Mouse (Mus musculus) myocyte (in vitro differentiated cells): ENCODE measurements around the gene Zfp976. TPM values are rescaled to one million over a fixed set of nuclear protein-coding genes. Genes with fewer than 3 reads are reported as not detected.

ENCODE experiments used
- H3K27me3 ChIP-seq: one replicate; pipeline ENCODE4 v1.6.1; 2011; ENCODE audit not compliant: control insufficient read depth, insufficient read depth, insufficient read length
- H3K36me3 ChIP-seq: one replicate; pipeline ENCODE4 v1.6.1; 2011; ENCODE audit not compliant: control insufficient read depth, insufficient read depth
- H3K4me2 ChIP-seq: one replicate; pipeline ENCODE4 v1.6.1; 2011; ENCODE audit warnings: low read depth, control low read depth
- H3K4me3 ChIP-seq: one replicate; pipeline ENCODE4 v1.5.1; 2011; ENCODE audit warnings: mild to moderate bottlenecking, control low read depth, moderate library complexity
- H3K79me2 ChIP-seq: one replicate; pipeline ENCODE4 v1.6.1; 2011; ENCODE audit not compliant: control insufficient read depth, insufficient read depth
- H3ac ChIP-seq: one replicate; pipeline ENCODE4 v1.6.1; 2011; ENCODE audit not compliant: control insufficient read depth, insufficient read length
- CEBPB ChIP-seq: IDR thresholded peaks from 2 replicates; pipeline ENCODE4 v1.6.1; 2011; ENCODE audit warnings: mild to moderate bottlenecking, moderate library complexity; ENCODE audit not compliant: poor library complexity, insufficient read depth, severe bottlenecking
- E2F4 ChIP-seq: IDR thresholded peaks from one replicate; pipeline ENCODE4 v1.6.1; 2011; ENCODE audit warnings: mild to moderate bottlenecking, control low read depth, moderate library complexity; ENCODE audit not compliant: insufficient read depth
- MAX ChIP-seq: IDR thresholded peaks from one replicate; pipeline ENCODE4 v1.6.1; 2011; ENCODE audit warnings: low read depth, mild to moderate bottlenecking, control low read depth
- MYOD1 ChIP-seq, 3 experiments: IDR thresholded peaks; one replicate each; pipeline ENCODE4 v1.6.1; 2011; ENCODE audit warnings: control low read depth in 2 of 3, low read depth in 2 of 3, mild to moderate bottlenecking in 2 of 3, moderate library complexity in 1 of 3; ENCODE audit not compliant: insufficient read length in 2 of 3, control insufficient read depth in 1 of 3
- MYOG ChIP-seq, 3 experiments: IDR thresholded peaks; one replicate each; pipeline ENCODE4 v1.6.1; 2011; ENCODE audit warnings: control low read depth in 2 of 3, low read depth in 2 of 3, mild to moderate bottlenecking in 2 of 3; ENCODE audit not compliant: insufficient read length in 2 of 3, control insufficient read depth in 1 of 3, insufficient read depth in 1 of 3
- POLR2A ChIP-seq: IDR thresholded peaks from one replicate; pipeline ENCODE4 v1.6.1; 2011; ENCODE audit warnings: low read depth, mild to moderate bottlenecking, control low read depth, moderate library complexity; ENCODE audit not compliant: insufficient read length
- POLR2AphosphoS2 ChIP-seq: IDR thresholded peaks from one replicate; pipeline ENCODE4 v1.6.1; 2011; ENCODE audit warnings: low read depth, control low read depth; ENCODE audit not compliant: insufficient read length
- REST ChIP-seq: IDR thresholded peaks from one replicate; pipeline ENCODE4 v1.6.1; 2011; ENCODE audit warnings: mild to moderate bottlenecking, control low read depth, moderate library complexity; ENCODE audit not compliant: insufficient read depth, insufficient read length
- SRF ChIP-seq: IDR thresholded peaks from one replicate; pipeline ENCODE4 v1.6.1; 2011; ENCODE audit warnings: low read depth; ENCODE audit not compliant: control insufficient read depth, insufficient read length
- TCF12 ChIP-seq: IDR thresholded peaks from one replicate; pipeline ENCODE4 v1.6.1; 2011; ENCODE audit warnings: mild to moderate bottlenecking, control low read depth; ENCODE audit not compliant: poor library complexity, insufficient read depth, severe bottlenecking
- TCF3 ChIP-seq: IDR thresholded peaks from one replicate; pipeline ENCODE4 v1.6.1; 2011; ENCODE audit warnings: low read depth, control low read depth; ENCODE audit not compliant: insufficient read length
- USF1 ChIP-seq: IDR thresholded peaks from one replicate; pipeline ENCODE4 v1.6.1; 2011; ENCODE audit warnings: low read depth, mild to moderate bottlenecking, control low read depth, moderate library complexity
- polyA plus RNA-seq: library from polyadenylated mRNA; unstranded; fragments of >200 nt; fragmentation: generic; extraction: Trizol; gene quantifications from one replicate; pipeline ENCODE4 v1.2.1, GENCODE M21; 2012; ENCODE audit warnings: missing spikeins

The Zfp976 gene
- polyA plus RNA-seq, 1 experiment: 0.18 TPM

- H3ac ChIP-seq: no peak within 1 kb of the TSS
- TF ChIP-seq TCF12 (no peak), SRF (no peak), POLR2AphosphoS2 (no peak), MYOD1 (IDR thresholded peaks at IDR 0.05; ENCODE audit: control insufficient read depth in 1 of 3, insufficient read length in 2 of 3, low read depth in 2 of 3) (no peak), CEBPB (no peak), E2F4 (no peak), REST (no peak), POLR2A (no peak), MYOG (IDR thresholded peaks at IDR 0.05; ENCODE audit: control insufficient read depth in 1 of 3, insufficient read depth in 1 of 3, insufficient read length in 2 of 3, low read depth in 2 of 3) (no peak), MAX (no peak), USF1 (no peak), TCF3 (no peak)
Measured at GRCm38 (mm10) chr7:42578488-42578887, 63.9 kb downstream of the Zfp976 start, which contains the start of gene Gm21028. Gm21028 (minus strand) TSS chr7:42578588.

More at GRCm38 (mm10) chr7:42578488-42578887, 63.9 kb downstream of the Zfp976 start, which contains the start of gene Gm21028:
- Histone ChIP-seq H3K79me2 (no peaks in the 10 kb centered on the region), H3K36me3 (no peaks in the 10 kb centered on the region), H3K4me3 (no peak within 1 kb of the TSS), H3K4me2 (no peak within 1 kb of the TSS), H3K27me3 (no peaks in the 10 kb centered on the region)

Other genes starting within 250 kb of the Zfp976 start
- gene 4933421I07Rik, start 194.5 kb downstream of the Zfp976 start, polyA plus RNA-seq: not detected
- gene Zfp141, start 136.8 kb downstream of the Zfp976 start, polyA plus RNA-seq: 1.8 TPM
- gene Gm21028, start 64.0 kb downstream of the Zfp976 start, polyA plus RNA-seq: not detected
- 0.31 TPM for gene Zfp977, start 50.0 kb downstream of the Zfp976 start, polyA plus RNA-seq
- gene Zfp975, start 50.2 kb upstream of the Zfp976 start, polyA plus RNA-seq: 0.41 TPM
- 0.02 TPM for gene Gm17067, start 84.4 kb upstream of the Zfp976 start, polyA plus RNA-seq
- not detected for gene Vmn2r62, start 150.9 kb upstream of the Zfp976 start, polyA plus RNA-seq
- gene Gm2381, start 224.6 kb upstream of the Zfp976 start, polyA plus RNA-seq: 0.05 TPM